Mouse (Mus musculus): ENCODE measurements around the gene Stard10.

Stard10 gene

GRCm38 (mm10) chr7:101317014-101317413 is at the start of gene Stard10:
Stard10 (plus strand) TSS chr7:101317086.
- no peak for DNase-seq

- DNase-seq, result no peak
Measured at GRCm38 (mm10) chr7:101267457-101268259, 49.2 kb upstream of the Stard10 start.

- no peak for DNase-seq
Measured at GRCm38 (mm10) chr7:101271602-101272001, 45.3 kb upstream of the Stard10 start.

- DNase-seq, result no peak
Measured at GRCm38 (mm10) chr7:101272466-101273160, 44.3 kb upstream of the Stard10 start.

- no peak for DNase-seq
Measured at GRCm38 (mm10) chr7:101282721-101283120, 34.2 kb upstream of the Stard10 start.

GRCm38 (mm10) chr7:101284504-101284903 is 32.4 kb upstream of the Stard10 start:
- DNase-seq, result no peak

GRCm38 (mm10) chr7:101286891-101287290 is 30.0 kb upstream of the Stard10 start:
- DNase-seq, result no peak

GRCm38 (mm10) chr7:101287820-101288219 is 29.1 kb upstream of the Stard10 start:
- DNase-seq, result no peak

- DNase-seq, result peak; percentile 73
Measured at GRCm38 (mm10) chr7:101288436-101288835, 28.4 kb upstream of the Stard10 start.

- no peak for DNase-seq
Measured at GRCm38 (mm10) chr7:101290401-101290800, 26.5 kb upstream of the Stard10 start.

- DNase-seq, result no peak
Measured at GRCm38 (mm10) chr7:101291211-101291610, 25.7 kb upstream of the Stard10 start.

GRCm38 (mm10) chr7:101291641-101292040 is 25.2 kb upstream of the Stard10 start:
- DNase-seq, result no peak

GRCm38 (mm10) chr7:101292086-101292485 is 24.8 kb upstream of the Stard10 start:
- no peak for DNase-seq

- no peak for DNase-seq
Measured at GRCm38 (mm10) chr7:101292696-101293095, 24.2 kb upstream of the Stard10 start.

- DNase-seq, result no peak
Measured at GRCm38 (mm10) chr7:101293138-101293537, 23.7 kb upstream of the Stard10 start.

- DNase-seq, result no peak
Measured at GRCm38 (mm10) chr7:101293611-101294010, 23.3 kb upstream of the Stard10 start.

GRCm38 (mm10) chr7:101295438-101295837 is 21.4 kb upstream of the Stard10 start:
- no peak for DNase-seq

GRCm38 (mm10) chr7:101296252-101297022 is 20.4 kb upstream of the Stard10 start:
- peak; percentile 86 for DNase-seq

- DNase-seq, result no peak
Measured at GRCm38 (mm10) chr7:101297023-101297405, 19.9 kb upstream of the Stard10 start.

- DNase-seq, result no peak
Measured at GRCm38 (mm10) chr7:101298375-101298774, 18.5 kb upstream of the Stard10 start.

- no peak for DNase-seq
Measured at GRCm38 (mm10) chr7:101301361-101301880, 15.5 kb upstream of the Stard10 start.

GRCm38 (mm10) chr7:101301881-101302456 is 14.9 kb upstream of the Stard10 start, which contains the start of gene Atg16l2:
Atg16l2 (minus strand) TSS chr7:101302251.
- peak; percentile 95 for DNase-seq

GRCm38 (mm10) chr7:101302691-101303090 is 14.2 kb upstream of the Stard10 start:
- no peak for DNase-seq

All from kidney, postnatal 14 days (tissue).